Comparison of ENCODE assay signal across 9 mouse cellular contexts in genomic region chr5:30423572-30424244, GRCm38 (mm10). TPM values are rescaled to one million over a fixed set of nuclear protein-coding genes. Genes with fewer than 3 reads are reported as not detected.
A peak's percentile ranks its signal among the peaks of the same experiment; 100 is the strongest.
DNase-seq lines count a peak whose midpoint lies in the region; ATAC-seq lines count a peak whose summit lies in the region.
"Had no signal": no experiment of that assay in that cellular context is flagged by ENCODE, and none has a peak within 500 bp of the region (broad histone marks: within the 10 kb centered on the region; RNA-seq: fewer than 3 reads in every experiment).

No protein-coding gene starts in this region.

- H3K36me3 ChIP-seq in heart, embryonic 12.5 days, result no peaks in the 10 kb centered on the region
- no peaks in the 10 kb centered on the region for H3K36me3 ChIP-seq in stomach, embryonic 16.5 days (ENCODE audit: control insufficient read depth, insufficient read depth, low read length)
- H3K36me3 ChIP-seq: midbrain, embryonic 12.5 days had no signal

- H3K27ac ChIP-seq in heart, embryonic 12.5 days (ENCODE audit: poor library complexity, severe bottlenecking), result no peak overlapping the region
- no peak overlapping the region for H3K27ac ChIP-seq in stomach, embryonic 16.5 days (ENCODE audit: low read length)
- H3K27ac ChIP-seq: midbrain, embryonic 12.5 days had no signal

- H3K9ac ChIP-seq in heart, embryonic 12.5 days, result no peak overlapping the region
- no peak overlapping the region for H3K9ac ChIP-seq in stomach, embryonic 16.5 days (ENCODE audit: low read length)
- H3K9ac ChIP-seq: midbrain, embryonic 12.5 days had no signal

- 19% methylated on average over 8 of the region's 8 CpGs for WGBS in heart, embryonic 12.5 days
- 18% methylated on average over 8 of the region's 8 CpGs for WGBS in stomach, embryonic 16.5 days

- no peak overlapping the region for H3K4me3 ChIP-seq in heart, embryonic 12.5 days
- H3K4me3 ChIP-seq in stomach, embryonic 16.5 days (replicated peaks; ENCODE audit: low read length), result no peak overlapping the region
- H3K4me3 ChIP-seq: midbrain, embryonic 12.5 days had no signal

- peak; percentile 66 for DNase-seq in gastrocnemius, postnatal 10 days
- no peak for DNase-seq in gastrocnemius, postnatal 25 days
- DNase-seq in NIH3T3 (ENCODE audit: low read depth), result peak; percentile 86
- DNase-seq in cerebellum, postnatal 14 days, result peak; percentile 78 to 83
- peak; percentile 41 for DNase-seq in kidney, postnatal 14 days

- no peaks in the 10 kb centered on the region for H3K9me3 ChIP-seq in heart, embryonic 12.5 days (replicated peaks)
- no peaks in the 10 kb centered on the region for H3K9me3 ChIP-seq in stomach, embryonic 16.5 days (replicated peaks; ENCODE audit: control insufficient read depth, low read length)
- H3K9me3 ChIP-seq: midbrain, embryonic 12.5 days had no signal

- peaks cover 5% of the 10 kb centered on the region for H3K4me1 ChIP-seq in heart, embryonic 12.5 days (replicated peaks)
- H3K4me1 ChIP-seq in stomach, embryonic 16.5 days (ENCODE audit: control insufficient read depth, insufficient read depth, low read length), result no peaks in the 10 kb centered on the region
- H3K4me1 ChIP-seq: midbrain, embryonic 12.5 days had no signal

- peak; percentile 39; the same call in 1 of the 2 replicates for ATAC-seq in heart, embryonic 12.5 days (ENCODE audit: insufficient number of reproducible peaks, low FRiP score)
- peak; percentile 72 for ATAC-seq in megakaryocyte progenitor cell, adult 5-6 weeks (replicated peaks; ENCODE audit: poor library complexity)
- peak; percentile 63 for ATAC-seq in stomach, embryonic 16.5 days (ENCODE audit: insufficient read depth, low FRiP score)

- H3K27me3 ChIP-seq in heart, embryonic 12.5 days (replicated peaks), result 0 out of 2 replicates have a peak, but pooled peaks cover 17% of the 10 kb centered on the region
- no peaks in the 10 kb centered on the region for H3K27me3 ChIP-seq in stomach, embryonic 16.5 days (ENCODE audit: control insufficient read depth, insufficient read depth, low read length)
- H3K27me3 ChIP-seq: midbrain, embryonic 12.5 days had no signal

- H3K4me2 ChIP-seq in heart, embryonic 12.5 days, result no peak overlapping the region
- no peak overlapping the region for H3K4me2 ChIP-seq in stomach, embryonic 16.5 days (ENCODE audit: low read depth, low read length)
- H3K4me2 ChIP-seq: midbrain, embryonic 12.5 days had no signal

RNA-seq across cellular contexts. Expression of gene Otof, which starts 38.0 kb away (rescaled TPM):
- under 1 TPM; 0.35 to 0.36 TPM for total RNA-seq in gastrocnemius, postnatal 10 days (2021)
- total RNA-seq in gastrocnemius, postnatal 25 days (2021), result under 1 TPM; 0.08 to 0.18 TPM
- polyA plus RNA-seq in heart, embryonic 12.5 days (2016; fragmentation: Nextera tagmentation; extraction: Ambion mirVana), result 0.14 and 0.15 TPM in 2 replicates
- total RNA-seq in megakaryocyte progenitor cell, adult 5-6 weeks (2015), result not detected in 2 replicates
- total RNA-seq in megakaryocyte progenitor cell, adult 5-6 weeks (2017), result 0.08 TPM in 1 of 2 replicates, not detected in the other
- polyA plus RNA-seq in stomach, embryonic 16.5 days (2015; fragmentation: Nextera tagmentation; extraction: Ambion mirVana), result 0.30 and 0.46 TPM in 2 replicates

RNA-seq across cellular contexts. Expression of gene 1700001C02Rik, which starts 42.1 kb away (rescaled TPM):
- not detected for total RNA-seq in gastrocnemius, postnatal 10 days (2021)
- total RNA-seq in gastrocnemius, postnatal 25 days (2021), result not detected
- polyA plus RNA-seq in heart, embryonic 12.5 days (2016; fragmentation: Nextera tagmentation; extraction: Ambion mirVana), result not detected in 2 replicates
- not detected in 2 replicates for total RNA-seq in megakaryocyte progenitor cell, adult 5-6 weeks (2015)
- not detected in 2 replicates for total RNA-seq in megakaryocyte progenitor cell, adult 5-6 weeks (2017)
- polyA plus RNA-seq in stomach, embryonic 16.5 days (2015; fragmentation: Nextera tagmentation; extraction: Ambion mirVana), result not detected in 2 replicates
- polyA plus RNA-seq: midbrain, embryonic 12.5 days had no signal
